Mouse (Mus musculus) Patski (cell line): ENCODE measurements around the gene Pxk. TPM values are rescaled to one million over a fixed set of nuclear protein-coding genes. Genes with fewer than 3 reads are reported as not detected.

Source experiments
- ATAC-seq: fragments of 100-300 bp; one replicate; pipeline ENCODE4 v1.8.0; 2021
- CTCF ChIA-PET: fragments of 350-600 bp; sonication (Branson Sonifier 250); formaldehyde crosslinking; loops from one replicate; lab custom pipeline; 2022; ENCODE audit warnings: inconsistent platforms; lab: Charles Lee
- POLR2A ChIA-PET: fragments of 350-600 bp; sonication (Branson Sonifier 250); formaldehyde crosslinking; loops from one replicate; lab custom pipeline; 2022; ENCODE audit warnings: antibody characterized with exemption, inconsistent platforms; lab: Charles Lee
- DNase-seq: peaks from one replicate; pipeline ENCODE4 v3.0.0-alpha.2; 2011; ENCODE audit warnings: low read depth, low spot score
- H3K27me3 ChIP-seq: fragments of 371-371 bp; one replicate; pipeline ENCODE4 v1.5.1; 2021
- CTCF ChIP-seq: fragments of 100-300 bp; IDR thresholded peaks from one replicate; pipeline ENCODE4 v1.5.1; 2021
- in situ Hi-C: fragments of 300-500 bp; cut with MboI; formaldehyde crosslinking; loops from 3 replicates; pipeline ENCODE4 v1.11.1; 2018; ENCODE audit warnings: low pct_unique_long_range_greater_than_20kb, mixed read lengths
- polyA plus RNA-seq: library from polyadenylated mRNA; unstranded; gene quantifications from one replicate; pipeline ENCODE4 v1.2.3, GENCODE M21; 2021

Pxk gene
- polyA plus RNA-seq, 1 experiment from 2014 or later, result 67.3 TPM

DNA sequence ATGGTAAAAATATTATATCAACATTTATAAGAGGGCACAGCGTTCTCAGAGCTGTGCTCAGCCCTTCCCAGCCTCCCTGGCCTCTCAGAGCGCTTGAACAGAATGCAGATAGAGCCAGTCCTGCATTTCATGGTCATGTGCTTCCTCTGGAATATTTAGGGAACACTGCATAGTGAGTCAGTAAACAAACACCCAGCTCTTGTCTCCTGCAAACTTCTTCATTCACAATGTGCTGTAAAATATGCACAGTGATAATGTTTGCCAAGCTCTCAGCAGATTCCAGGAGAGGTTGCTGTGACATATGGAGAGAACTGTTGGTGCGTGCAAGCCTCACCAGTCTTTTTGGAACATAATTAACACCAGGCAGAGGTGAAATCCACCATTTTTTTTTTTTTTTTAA, 37.1 kb downstream of the Pxk start:
- CTCF ChIA-PET, result interaction anchor here (1.2 to 1.8 kb wide), 3 partner anchors 17 to 21 kb away, joined by 3 to 4 read pairs (median 4); no protein-coding TSS in a partner anchor
- POLR2A ChIA-PET, result interaction anchor here (1.2 kb wide), 1 partner anchor 33 kb away, joined by 4 read pairs; no protein-coding TSS in a partner anchor
- ATAC-seq (peak; percentile 92), DNase-seq (peak; percentile 48)
- no peaks in the 10 kb centered on the region for H3K27me3 ChIP-seq
- TF ChIP-seq CTCF, result no peak
- in situ Hi-C loops, result no loop called here

DNA sequence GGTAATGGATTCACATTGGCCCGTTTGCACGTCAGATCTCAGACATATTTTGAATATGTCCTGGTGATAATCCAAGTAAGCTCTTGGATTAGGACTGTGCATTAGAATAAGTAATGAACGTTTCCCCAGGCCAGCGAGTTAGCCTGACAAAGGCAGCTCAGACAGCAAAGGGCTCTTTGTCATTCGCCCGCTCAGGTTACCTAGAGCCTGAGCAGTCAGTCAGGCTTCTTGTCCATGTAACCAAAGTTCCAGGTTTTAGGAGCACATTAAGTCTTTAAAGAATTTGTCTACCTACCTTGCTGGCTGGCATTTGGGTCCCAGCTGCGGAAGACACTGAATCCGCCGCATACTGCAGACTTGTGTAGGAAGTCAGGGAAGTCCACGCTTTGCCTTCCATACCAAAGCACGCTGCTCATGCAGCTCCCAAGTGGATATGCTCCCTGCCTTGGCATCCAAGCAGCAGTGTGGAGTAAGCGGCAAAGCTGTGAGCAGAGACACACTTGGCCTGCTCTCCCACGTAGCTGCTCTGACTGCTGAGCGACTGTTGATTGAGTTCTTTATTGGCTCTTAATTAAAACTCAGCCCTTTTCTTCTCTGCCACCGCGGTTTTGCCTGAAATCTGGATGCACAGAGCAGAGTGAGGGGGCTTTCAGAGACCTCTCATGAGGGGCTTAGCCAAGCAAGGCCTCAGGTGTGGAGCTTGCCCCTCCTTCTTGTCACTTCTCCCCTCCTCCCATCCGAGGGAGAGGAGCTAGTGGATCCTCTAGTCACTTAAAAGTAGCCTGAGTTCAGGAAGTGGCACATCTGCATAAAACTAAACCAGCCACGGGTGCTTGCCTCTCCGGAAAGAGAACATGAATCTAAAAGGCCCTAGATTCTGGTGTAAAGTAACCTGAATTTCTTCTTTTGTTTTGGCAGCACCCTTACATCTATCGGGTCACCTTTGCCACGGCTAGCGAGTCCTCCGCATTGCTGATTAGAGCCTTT, 42.0 kb downstream of the Pxk start:
- DNase-seq (no peak), ATAC-seq (no peak)
- H3K27me3 ChIP-seq, result no peaks in the 10 kb centered on the region
- TF ChIP-seq CTCF, result no peak
- ChIA-PET CTCF (no interaction called here), POLR2A (no interaction called here)
- in situ Hi-C loops, result no loop called here

DNA sequence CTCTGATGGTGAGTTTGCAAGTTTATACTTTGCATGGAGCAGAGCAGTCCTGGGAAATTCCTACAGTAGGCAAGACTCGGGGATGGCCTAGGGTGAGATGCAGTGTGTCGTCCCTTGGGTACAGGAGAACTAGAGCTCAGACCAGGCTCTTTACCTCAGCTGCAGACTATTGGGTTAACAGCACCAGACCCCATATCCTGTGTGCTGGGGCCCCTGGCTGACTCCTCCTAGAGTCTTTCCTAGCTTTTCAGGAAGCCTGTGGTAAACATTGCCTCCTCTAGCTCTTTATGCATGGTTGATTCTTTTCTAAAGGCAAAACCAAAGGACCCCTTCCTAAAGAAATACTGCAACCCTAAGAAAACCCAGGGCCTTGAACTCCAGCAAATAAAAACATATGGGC, 43.1 kb downstream of the Pxk start:
- ChIA-PET CTCF (interaction anchor here (1.1 to 1.4 kb wide), 5 partner anchors 11 to 24 kb away, joined by 3 to 4 read pairs (median 3); no protein-coding TSS in a partner anchor), POLR2A (no interaction called here)
- no peak for ATAC-seq
- in situ Hi-C loops, result no loop called here
- H3K27me3 ChIP-seq, result no peaks in the 10 kb centered on the region
- no peak for TF ChIP-seq CTCF
- no peak for DNase-seq

DNA sequence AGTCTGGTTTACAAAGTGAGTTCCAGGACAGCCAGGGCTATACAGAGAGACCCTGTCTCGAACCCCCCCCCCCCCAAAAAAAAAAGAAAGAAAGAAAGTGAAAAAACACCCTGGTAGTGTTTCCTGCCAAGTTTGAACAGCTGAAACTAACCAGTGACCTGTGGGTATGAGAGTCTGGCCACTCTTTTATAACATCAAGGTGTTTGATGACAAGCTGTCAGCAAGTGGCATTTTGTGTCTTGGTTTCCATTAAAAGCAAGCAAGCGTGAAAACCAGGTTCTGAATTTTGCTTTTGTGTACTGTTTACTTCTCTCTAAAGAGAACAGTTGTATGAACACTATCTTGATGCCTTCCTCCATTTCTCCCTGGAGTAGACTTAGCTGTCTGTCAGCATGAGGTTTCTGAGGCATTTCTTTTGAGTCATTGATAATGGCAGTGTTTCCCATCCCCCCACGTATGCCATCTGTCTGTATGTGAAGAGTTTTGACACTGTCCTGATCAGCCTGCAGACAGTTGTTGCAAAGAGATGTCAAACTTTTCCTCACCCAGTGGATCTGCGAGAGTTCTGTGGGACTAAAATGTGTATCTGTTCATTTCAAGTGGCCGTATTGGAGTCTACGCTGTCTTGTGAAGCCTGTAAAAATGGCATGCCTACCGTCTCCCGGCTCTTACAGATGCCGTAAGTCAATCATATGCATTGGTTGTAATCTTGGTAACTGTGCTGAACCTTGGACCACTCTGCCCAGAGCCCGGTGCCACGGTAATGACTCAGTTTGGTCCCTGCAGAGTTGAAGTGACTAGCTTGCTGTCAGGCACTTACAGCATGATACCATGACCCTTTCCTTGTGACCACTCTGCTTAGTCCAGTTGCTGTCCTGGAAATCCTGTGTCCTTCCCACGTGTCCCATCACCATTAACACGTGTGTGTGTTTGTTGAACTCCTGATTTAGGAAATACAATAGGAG, 47.9 kb downstream of the Pxk start:
- POLR2A ChIA-PET, result interaction anchor here (0.6 kb wide), 1 partner anchor 10 kb away, joined by 3 read pairs; no protein-coding TSS in a partner anchor
- no peak for TF ChIP-seq CTCF
- no peaks in the 10 kb centered on the region for H3K27me3 ChIP-seq
- in situ Hi-C loops, result no loop called here
- CTCF ChIA-PET, result interaction anchor here (0.7 to 1.2 kb wide), 2 partner anchors 9 to 13 kb away, joined by 3 read pairs; no protein-coding TSS in a partner anchor
- DNase-seq (no peak), ATAC-seq (no peak)

DNA sequence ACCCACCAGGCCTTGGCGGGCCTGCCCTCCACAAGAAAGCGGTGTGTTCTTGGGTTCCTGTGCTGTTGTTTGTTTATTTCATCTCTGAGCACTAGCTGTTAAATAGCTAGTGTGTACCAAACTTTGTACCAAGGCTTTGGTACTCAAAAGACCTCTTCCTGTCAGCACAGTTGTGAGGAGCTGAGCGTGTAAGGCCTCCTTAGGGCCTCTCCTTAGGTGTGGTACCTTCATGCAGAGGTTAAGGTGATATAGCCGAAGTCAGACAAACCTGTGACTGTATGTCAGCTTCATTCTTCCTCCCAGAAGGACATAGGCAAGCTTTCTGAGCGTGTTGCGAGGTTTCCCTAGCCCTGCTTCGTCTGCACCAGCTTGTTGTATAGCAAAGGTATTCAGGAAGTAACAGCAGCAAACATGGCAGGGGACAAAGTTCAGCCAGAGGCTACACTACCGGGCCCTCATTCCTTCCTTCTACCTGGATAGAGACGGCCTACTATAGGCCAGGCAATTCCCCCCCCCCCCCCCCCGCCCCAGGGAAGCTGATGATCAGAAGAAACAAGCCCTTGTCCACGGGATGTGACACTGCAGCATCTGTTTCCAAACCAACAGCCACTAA, 48.7 kb downstream of the Pxk start:
- no peak for TF ChIP-seq CTCF
- ChIA-PET CTCF (no interaction called here), POLR2A (interaction anchor here (0.6 kb wide), 1 partner anchor 9 kb away, joined by 3 read pairs; no protein-coding TSS in a partner anchor)
- H3K27me3 ChIP-seq, result no peaks in the 10 kb centered on the region
- DNase-seq, result no peak
- no peak for ATAC-seq
- in situ Hi-C loops, result no loop called here

DNA sequence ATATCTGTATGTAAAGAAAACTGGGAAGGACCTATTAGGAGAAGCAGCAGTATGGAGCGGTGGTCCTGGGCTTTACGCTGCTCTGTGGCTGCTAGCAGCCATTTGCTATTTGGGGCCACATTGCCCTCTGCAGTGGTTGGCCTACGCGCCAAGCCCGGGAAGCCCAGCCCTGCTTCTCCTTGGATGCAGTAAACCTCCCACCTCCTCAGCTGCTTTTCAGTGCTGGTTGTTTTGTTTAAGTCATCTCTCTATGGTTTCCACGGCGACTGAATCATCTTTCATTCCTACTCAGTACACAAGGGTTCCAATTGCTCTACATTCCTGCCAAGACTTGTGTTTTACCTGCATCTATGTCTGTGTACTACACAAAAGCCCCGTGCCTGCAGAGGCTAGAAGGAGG, 50.8 kb downstream of the Pxk start:
- in situ Hi-C loops, result no loop called here
- no peak for ATAC-seq
- no peaks in the 10 kb centered on the region for H3K27me3 ChIP-seq
- POLR2A ChIA-PET, result no interaction called here
- no peak for TF ChIP-seq CTCF
- DNase-seq, result no peak
- CTCF ChIA-PET, result no interaction called here

DNA sequence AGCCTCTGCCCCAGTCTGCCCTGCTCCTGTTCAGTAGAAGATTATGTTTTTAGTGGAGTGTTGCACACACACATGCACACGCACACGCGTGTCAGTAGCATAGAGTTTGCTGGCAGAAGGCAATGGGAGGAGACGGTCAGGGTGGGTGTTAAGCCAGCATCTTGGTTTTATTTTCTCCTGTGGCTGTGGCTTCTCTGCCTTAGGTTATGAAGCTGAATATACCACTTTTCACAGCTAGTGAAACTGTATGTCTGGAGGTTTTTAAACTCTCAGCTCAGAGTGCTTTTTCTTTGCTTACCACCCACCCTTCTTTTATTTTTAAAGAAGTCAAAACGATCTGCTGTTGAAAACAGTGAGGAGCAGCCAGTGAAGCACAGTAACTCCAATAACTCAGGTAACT, 53.7 kb downstream of the Pxk start:
- POLR2A ChIA-PET, result no interaction called here

DNA sequence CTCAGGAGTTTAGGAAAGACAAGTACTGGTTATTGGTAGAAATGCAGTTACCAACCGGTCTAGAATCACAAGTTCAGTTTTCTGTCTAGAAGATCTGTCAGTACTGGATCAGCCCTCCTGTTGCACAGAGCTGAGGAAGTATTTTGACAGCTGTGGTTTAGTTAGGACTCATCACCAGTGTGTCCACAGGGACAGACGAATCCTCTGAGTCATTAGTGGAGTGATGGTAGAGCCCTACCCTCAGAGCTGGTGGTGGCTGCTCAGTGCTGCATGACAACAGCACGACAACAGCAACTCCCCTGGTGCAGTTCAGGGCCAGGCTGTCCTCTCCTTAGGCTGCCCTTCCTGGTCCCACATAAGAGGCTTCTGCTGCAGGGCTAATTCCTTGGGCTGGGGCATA, 56.1 kb downstream of the Pxk start:
- no peak for TF ChIP-seq CTCF
- ChIA-PET POLR2A (no interaction called here), CTCF (interaction anchor here (1.2 kb wide), 1 partner anchor 62 kb away, joined by 4 read pairs; no protein-coding TSS in a partner anchor)
- DNase-seq (no peak), ATAC-seq (peak; percentile 62)
- no peaks in the 10 kb centered on the region for H3K27me3 ChIP-seq
- in situ Hi-C loops, result loop anchor here (5.0 kb wide), 1 partner anchor 62 kb away; no protein-coding TSS in a partner anchor

More for the DNA sequence above, 53.7 kb downstream of the Pxk start:
- in situ Hi-C loops, result loop anchor here (5.0 kb wide), 1 partner anchor 59 kb away; no protein-coding TSS in a partner anchor
- DNase-seq (no peak), ATAC-seq (no peak)
- no peak for TF ChIP-seq CTCF
- H3K27me3 ChIP-seq, result no peaks in the 10 kb centered on the region
- CTCF ChIA-PET, result interaction anchor here (1.5 kb wide), 1 partner anchor 10 kb away, joined by 4 read pairs; no protein-coding TSS in a partner anchor

DNA sequence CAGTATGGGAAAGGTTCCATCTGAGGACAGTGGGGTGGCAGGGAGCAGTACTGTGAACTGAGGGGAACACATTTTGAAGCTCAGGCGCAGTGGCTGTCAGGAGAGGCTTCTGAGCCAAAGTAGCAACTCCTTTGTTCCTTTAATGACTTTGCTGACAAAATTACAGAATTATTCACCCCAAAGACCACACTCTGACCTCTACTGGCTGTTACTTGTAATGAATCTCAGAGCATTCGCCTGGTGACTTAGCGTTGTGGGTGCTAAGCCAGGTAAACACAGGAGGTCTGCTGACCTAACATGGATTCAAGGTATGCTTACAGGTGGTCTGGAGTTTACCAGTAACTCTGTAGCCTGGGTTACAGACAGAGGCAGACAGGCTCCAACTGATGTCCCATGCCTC, 58.9 kb downstream of the Pxk start:
- H3K27me3 ChIP-seq, result no peaks in the 10 kb centered on the region
- ATAC-seq (no peak), DNase-seq (no peak)
- in situ Hi-C loops, result no loop called here
- POLR2A ChIA-PET, result no interaction called here
- CTCF ChIA-PET, result interaction anchor here (1.1 to 2.5 kb wide), 3 partner anchors 18 to 69 kb away, joined by 3 to 9 read pairs (median 3); no protein-coding TSS in a partner anchor
- peak; percentile 62 for TF ChIP-seq CTCF
